In genomic region chr8:113827270-113827669, GRCm38 (mm10) we compare ENCODE assay signal across 23 mouse cellular contexts. TPM values are rescaled to one million over a fixed set of nuclear protein-coding genes. Genes with fewer than 3 reads are reported as not detected.
A peak's percentile ranks its signal among the peaks of the same experiment; 100 is the strongest.
DNase-seq lines count a peak whose midpoint lies in the region; ATAC-seq lines count a peak whose summit lies in the region.
"Had no signal": no experiment of that assay in that cellular context is flagged by ENCODE, and none has a peak within 500 bp of the region (broad histone marks: within the 10 kb centered on the region; RNA-seq: fewer than 3 reads in every experiment).

No protein-coding gene starts in this region.

- DNase-seq in CD4-positive, CD25-positive, alpha-beta regulatory T cell, adult 2 months (ENCODE audit: low read depth, low spot score), result peak; percentile 3
- DNase-seq in natural killer cell, adult 2 months (ENCODE audit: low spot score in 2 of 2), result peak; percentile 8 to 45
- DNase-seq in lung, postnatal 36 days, result no peak
- no peak for DNase-seq in layer of hippocampus, adult 11-12 months (ENCODE audit: low spot score)
- DNase-seq: adrenal gland, adult 8-10 months; adrenal gland, postnatal 25 days; B cell, adult 2 months; cerebellum, adult 11-12 months; cerebellum, adult 8-10 months; cerebellum, postnatal 10 days; cerebellum, postnatal 36 days; forebrain, postnatal 0 days; gastrocnemius, adult 2 months; gastrocnemius, postnatal 14 days; heart, adult 18-20 months; heart, postnatal 14 days; heart, postnatal 4 days had no signal

- no peak for ATAC-seq in CD4-positive, CD25-positive, alpha-beta regulatory T cell, adult 4 months
- peak; percentile 70 for ATAC-seq in megakaryocyte, adult 5-6 weeks (ENCODE audit: poor library complexity, severe bottlenecking)
- ATAC-seq: activated CD4-positive, CD25-positive, alpha-beta regulatory T cell, adult 4 months; forebrain, embryonic 14.5 days; forebrain, postnatal 0 days; intestine, embryonic 15.5 days had no signal

RNA-seq across cellular contexts. Expression of gene Adamts18, which starts 21.3 kb away (rescaled TPM):
- not detected for polyA plus RNA-seq in CD4-positive, CD25-positive, alpha-beta regulatory T cell, adult 4 months (2017; shearing (Covaris generic))
- total RNA-seq in megakaryocyte, adult 5-6 weeks (2015), result not detected in 2 replicates
- 0.07 TPM in 1 of 2 replicates, not detected in the other for total RNA-seq in megakaryocyte, adult 5-6 weeks (2017)
- total RNA-seq: adrenal gland, postnatal 25 days; ES-E14 had no signal

Comparison
In these comparisons a context has a peak if more than half of its experiments do, and no peak if none do; other contexts are left out.
1. DNase-seq: peak in CD4-positive, CD25-positive, alpha-beta regulatory T cell, adult 2 months (single experiment) and natural killer cell, adult 2 months (2 of 2); none in lung, postnatal 36 days (single experiment) and layer of hippocampus, adult 11-12 months (single experiment).